Mouse (Mus musculus) heart, embryonic 11.5 days (tissue): ENCODE measurements at regions not wholly inside any gene's neighbourhood (a gene's known extent, or its start where the extent isn't known, plus 50 kb on each side); places are given as distances from the start of the nearest gene placed in this dataset.

Source experiments
- ATAC-seq: fragments of 200-750 bp; cut with Nextera tagmentation; replicated peaks from 2 replicates; pipeline ENCODE4 v1.8.0; 2017; ENCODE audit warnings: moderate library complexity; ENCODE audit not compliant: insufficient number of reproducible peaks, low FRiP score, low TSS enrichment
- H3K27ac ChIP-seq: fragments of 300-500 bp; sonication (generic); 2 replicates; pipeline ENCODE4 v1.5.1; 2014; ENCODE audit warnings: mild to moderate bottlenecking, low read depth, low read length
- H3K27me3 ChIP-seq: fragments of 300-500 bp; sonication (generic); 2 replicates; pipeline ENCODE4 v1.6.1; 2014; ENCODE audit warnings: mild to moderate bottlenecking, low read length, mixed read lengths; ENCODE audit not compliant: control insufficient read depth, insufficient read depth
- H3K36me3 ChIP-seq: fragments of 300-500 bp; sonication (generic); 2 replicates; pipeline ENCODE4 v1.6.1; 2014; ENCODE audit warnings: mild to moderate bottlenecking, low read length, moderate library complexity, mixed read lengths; ENCODE audit not compliant: control insufficient read depth, insufficient read depth
- H3K4me1 ChIP-seq: fragments of 300-500 bp; sonication (generic); 2 replicates; pipeline ENCODE4 v1.6.1; 2014; ENCODE audit warnings: low read length; ENCODE audit not compliant: control insufficient read depth, insufficient read depth
- H3K4me2 ChIP-seq: fragments of 300-500 bp; sonication (generic); 2 replicates; pipeline ENCODE4 v1.6.1; 2014; ENCODE audit warnings: mild to moderate bottlenecking, moderate library complexity
- H3K4me3 ChIP-seq: fragments of 300-500 bp; sonication (generic); 2 replicates; pipeline ENCODE4 v1.5.1; 2014; ENCODE audit warnings: low read depth, low read length
- H3K9ac ChIP-seq: fragments of 300-500 bp; sonication (generic); 2 replicates; pipeline ENCODE4 v1.6.1; 2014; ENCODE audit warnings: mild to moderate bottlenecking, low read depth, low read length, moderate library complexity
- H3K9me3 ChIP-seq: fragments of 300-500 bp; sonication (generic); replicated peaks from 2 replicates; pipeline ENCODE4 v1.6.1; 2016; ENCODE audit warnings: low read length; ENCODE audit not compliant: control insufficient read depth
- WGBS: fragments of 180-500 bp; shearing (Covaris S2); extraction: QIAGEN DNeasy Blood & Tissue Kit; methylation state at CpG from one replicate; pipeline ENCODE4 v1.1.7; 2014; ENCODE audit not compliant: insufficient replicate concordance; 5-methylcytosine and 5-hydroxymethylcytosine counted together

- Histone ChIP-seq H3K9ac (no peak overlapping the region), H3K9me3 (no peaks in the 10 kb centered on the region), H3K4me1 (0 out of 2 replicates have a peak, but pooled peaks cover 4% of the 10 kb centered on the region), H3K27ac (no peak overlapping the region), H3K27me3 (no peaks in the 10 kb centered on the region), H3K4me3 (no peak overlapping the region), H3K36me3 (no peaks in the 10 kb centered on the region), H3K4me2 (no peak overlapping the region)
- no peak for ATAC-seq
- WGBS: 85% methylated on average over 6 of the region's 6 CpGs
Measured at GRCm38 (mm10) chr16:51807323-51807722, 223.7 kb upstream of the Cblb start.

- H3K9ac ChIP-seq: no peak overlapping the region
- no peak overlapping the region for H3K4me2 ChIP-seq
- H3K27me3 ChIP-seq: no peaks in the 10 kb centered on the region
- H3K4me1 ChIP-seq: 0 out of 2 replicates have a peak, but pooled peaks cover 4% of the 10 kb centered on the region
- no peak for ATAC-seq
- 40% methylated on average over 2 of the region's 2 CpGs for WGBS
- no peaks in the 10 kb centered on the region for H3K36me3 ChIP-seq
- H3K4me3 ChIP-seq: no peak overlapping the region
- H3K9me3 ChIP-seq: no peaks in the 10 kb centered on the region
- no peak overlapping the region for H3K27ac ChIP-seq
Measured at GRCm38 (mm10) chr16:51809120-51809519, 221.9 kb upstream of the Cblb start.

GRCm38 (mm10) chr16:51811073-51811472 is 220.0 kb upstream of the Cblb start:
- H3K9me3 ChIP-seq: no peaks in the 10 kb centered on the region
- ATAC-seq: no peak
- WGBS: 69% methylated on average over 1 of the region's 1 CpGs
- H3K4me2 ChIP-seq: no peak overlapping the region
- no peak overlapping the region for H3K4me3 ChIP-seq
- H3K27me3 ChIP-seq: no peaks in the 10 kb centered on the region
- H3K9ac ChIP-seq: no peak overlapping the region
- H3K4me1 ChIP-seq: 0 out of 2 replicates have a peak, but pooled peaks cover 4% of the 10 kb centered on the region
- H3K36me3 ChIP-seq: no peaks in the 10 kb centered on the region
- H3K27ac ChIP-seq: no peak overlapping the region

GRCm38 (mm10) chr16:51842770-51843169 is 188.3 kb upstream of the Cblb start:
- 74% methylated on average over 3 of the region's 3 CpGs for WGBS
- Histone ChIP-seq H3K4me2 (no peak overlapping the region), H3K36me3 (no peaks in the 10 kb centered on the region), H3K9me3 (no peaks in the 10 kb centered on the region), H3K9ac (no peak overlapping the region), H3K4me3 (no peak overlapping the region), H3K4me1 (no peaks in the 10 kb centered on the region), H3K27me3 (no peaks in the 10 kb centered on the region), H3K27ac (no peak overlapping the region)
- ATAC-seq: no peak

- WGBS: 84% methylated on average over 4 of the region's 4 CpGs
- H3K36me3 ChIP-seq: no peaks in the 10 kb centered on the region
- H3K4me3 ChIP-seq: no peak overlapping the region
- H3K9me3 ChIP-seq: no peaks in the 10 kb centered on the region
- H3K4me2 ChIP-seq: no peak overlapping the region
- no peak overlapping the region for H3K27ac ChIP-seq
- no peaks in the 10 kb centered on the region for H3K4me1 ChIP-seq
- H3K9ac ChIP-seq: no peak overlapping the region
- ATAC-seq: no peak
- H3K27me3 ChIP-seq: no peaks in the 10 kb centered on the region
Measured at GRCm38 (mm10) chr16:51845539-51845938, 185.5 kb upstream of the Cblb start.

GRCm38 (mm10) chr16:51880711-51881110 is 150.3 kb upstream of the Cblb start:
- no peak overlapping the region for H3K9ac ChIP-seq
- 82% methylated on average over 4 of the region's 4 CpGs for WGBS
- H3K36me3 ChIP-seq: no peaks in the 10 kb centered on the region
- H3K9me3 ChIP-seq: no peaks in the 10 kb centered on the region
- ATAC-seq: no peak
- H3K4me1 ChIP-seq: no peaks in the 10 kb centered on the region
- H3K4me2 ChIP-seq: no peak overlapping the region
- no peaks in the 10 kb centered on the region for H3K27me3 ChIP-seq
- H3K4me3 ChIP-seq: no peak overlapping the region
- no peak overlapping the region for H3K27ac ChIP-seq

- ATAC-seq: no peak
- no peaks in the 10 kb centered on the region for H3K9me3 ChIP-seq
- no peaks in the 10 kb centered on the region for H3K27me3 ChIP-seq
- H3K27ac ChIP-seq: no peak overlapping the region
- no peak overlapping the region for H3K9ac ChIP-seq
- no peaks in the 10 kb centered on the region for H3K36me3 ChIP-seq
- H3K4me1 ChIP-seq: no peaks in the 10 kb centered on the region
- WGBS: 77% methylated on average over 2 of the region's 2 CpGs
- H3K4me2 ChIP-seq: no peak overlapping the region
- no peak overlapping the region for H3K4me3 ChIP-seq
Measured at GRCm38 (mm10) chr16:51881127-51881526, 149.9 kb upstream of the Cblb start.

- no peaks in the 10 kb centered on the region for H3K36me3 ChIP-seq
- no peaks in the 10 kb centered on the region for H3K4me1 ChIP-seq
- no peaks in the 10 kb centered on the region for H3K27me3 ChIP-seq
- H3K4me3 ChIP-seq: no peak overlapping the region
- ATAC-seq: no peak
- H3K4me2 ChIP-seq: no peak overlapping the region
- H3K9ac ChIP-seq: no peak overlapping the region
- no peak overlapping the region for H3K27ac ChIP-seq
- 78% methylated on average over 2 of the region's 2 CpGs for WGBS
- no peaks in the 10 kb centered on the region for H3K9me3 ChIP-seq
Measured at GRCm38 (mm10) chr16:51883813-51884212, 147.2 kb upstream of the Cblb start.

GRCm38 (mm10) chr16:51887496-51887895 is 143.5 kb upstream of the Cblb start:
- Histone ChIP-seq H3K36me3 (no peaks in the 10 kb centered on the region), H3K9me3 (no peaks in the 10 kb centered on the region), H3K27me3 (no peaks in the 10 kb centered on the region), H3K27ac (no peak overlapping the region), H3K4me2 (no peak overlapping the region), H3K4me3 (no peak overlapping the region), H3K9ac (no peak overlapping the region), H3K4me1 (no peaks in the 10 kb centered on the region)
- ATAC-seq: no peak
- 85% methylated on average over 5 of the region's 5 CpGs for WGBS
